ENCODE assay signal across 9 mouse cellular contexts in genomic region chr10:115617456-115618287, GRCm38 (mm10). TPM values are rescaled to one million over a fixed set of nuclear protein-coding genes. Genes with fewer than 3 reads are reported as not detected.
DNase-seq lines count a peak whose midpoint lies in the region; ATAC-seq and TF ChIP-seq lines count a peak whose summit lies in the region.
"Had no signal": no experiment of that assay in that cellular context is flagged by ENCODE, and none has a peak within 500 bp of the region (broad histone marks: within the 10 kb centered on the region; RNA-seq: fewer than 3 reads in every experiment).

No protein-coding gene starts in this region.

- 12% methylated on average over 14 of the region's 15 CpGs for WGBS in liver, adult 2 months
- 11% methylated on average over 12 of the region's 15 CpGs for WGBS in midbrain, embryonic 12.5 days

- peak; percentile 33 for DNase-seq in liver, adult 2 months (ENCODE audit: extremely low read depth, low read depth, low spot score)
- DNase-seq in liver (no peak), R1 (ENCODE audit: low read depth, low spot score) (peak; percentile 54)
- peak; percentile 54 for DNase-seq in embryo, embryonic 9.5 days (ENCODE audit: extremely low spot score)
- DNase-seq in heart, postnatal 4 days = peak; percentile 32
- DNase-seq in layer of hippocampus, adult 9-11 months = peak; percentile 12
- DNase-seq in ovary, postnatal 36 days (ENCODE audit: low spot score) = no peak

- no peaks in the 10 kb centered on the region for H3K36me3 ChIP-seq in liver, adult 2 months (ENCODE audit: control insufficient read depth, insufficient read depth, low read length)
- H3K36me3 ChIP-seq in midbrain, embryonic 12.5 days = no peaks in the 10 kb centered on the region

- H3K4me2 ChIP-seq in midbrain, embryonic 12.5 days (replicated peaks) = peak overlapping the region; percentile 61

- H3K4me1 ChIP-seq in liver, adult 2 months (ENCODE audit: control insufficient read depth, insufficient read depth, low read length) = no peaks in the 10 kb centered on the region
- H3K4me1 ChIP-seq in midbrain, embryonic 12.5 days = peaks cover 5% of the 10 kb centered on the region

- H3K9ac ChIP-seq in liver, adult 2 months (ENCODE audit: low read depth, low read length) = no peak overlapping the region
- 0 out of 2 replicates have a peak overlapping the region, but pooled peaks have one; percentile 34 for H3K9ac ChIP-seq in midbrain, embryonic 12.5 days (replicated peaks)

- ATAC-seq in midbrain, embryonic 12.5 days (ENCODE audit: low FRiP score, low read depth) = peak; percentile 85

- peak; percentile 12; the same call in 1 of the 2 replicates for TF ChIP-seq CTCF in liver, adult 2 months (IDR thresholded peaks at IDR 0.05; ENCODE audit: low read depth, low read length)

- no peaks in the 10 kb centered on the region; the same call in 1 of the 2 replicates for H3K27me3 ChIP-seq in liver, adult 2 months (ENCODE audit: control insufficient read depth, insufficient read depth, low read length)
- H3K27me3 ChIP-seq in midbrain, embryonic 12.5 days = peaks cover 10% of the 10 kb centered on the region

- no peaks in the 10 kb centered on the region for H3K79me2 ChIP-seq in liver, adult 2 months (ENCODE audit: control insufficient read depth, insufficient read depth, low read length)

- TF ChIP-seq POLR2A in liver, adult 2 months (IDR thresholded peaks at IDR 0.05; ENCODE audit: extremely low read depth, insufficient read depth, low read length) = no peak

- H3K27ac ChIP-seq in liver, adult 2 months (replicated peaks; ENCODE audit: insufficient read depth, low read depth, low read length) = no peak overlapping the region
- no peak overlapping the region for H3K27ac ChIP-seq in midbrain, embryonic 12.5 days (replicated peaks)

- H3K9me3 ChIP-seq in midbrain, embryonic 12.5 days = no peaks in the 10 kb centered on the region

- H3K4me3 ChIP-seq in liver, adult 2 months (ENCODE audit: insufficient read depth, low read depth, low read length) = no peak overlapping the region
- H3K4me3 ChIP-seq in midbrain, embryonic 12.5 days = peak overlapping the region; percentile 39

RNA-seq across cellular contexts. Expression of gene Lgr5, which starts 30.1 kb away (rescaled TPM):
- 3.2 and 3.6 TPM in 2 replicates for total RNA-seq in liver, adult 2 months (2014; rRNA removed)
- polyA plus RNA-seq in liver, adult 2 months (2012; rRNA removed) = 3.4 and 5.2 TPM in 2 replicates
- total RNA-seq in heart, postnatal 4 days (2021) = under 1 TPM; 0.09 to 0.26 TPM
- 3.3 and 3.8 TPM in 2 replicates for polyA plus RNA-seq in midbrain, embryonic 12.5 days (2016; fragmentation: Nextera tagmentation; extraction: Ambion mirVana)

RNA-seq across cellular contexts. Expression of gene A930009A15Rik, which starts 47.9 kb away (rescaled TPM):
- not detected in 2 replicates for total RNA-seq in liver, adult 2 months (2014; rRNA removed)
- polyA plus RNA-seq in liver, adult 2 months (2012; rRNA removed) = not detected in 2 replicates
- total RNA-seq in heart, postnatal 4 days (2021) = not detected
- 0.39 and 0.66 TPM in 2 replicates for polyA plus RNA-seq in midbrain, embryonic 12.5 days (2016; fragmentation: Nextera tagmentation; extraction: Ambion mirVana)
- total RNA-seq: neutrophil, adult 5-6 weeks had no signal

Comparison
In these comparisons a context has a peak if more than half of its experiments do, and no peak if none do; other contexts are left out.
1. DNase-seq: peak in liver, adult 2 months (single experiment), R1 (single experiment), embryo, embryonic 9.5 days (single experiment), heart, postnatal 4 days (single experiment) and layer of hippocampus, adult 9-11 months (single experiment); none in liver (single experiment) and ovary, postnatal 36 days (single experiment).